Mouse (Mus musculus): ENCODE results near the gene Odaph. TPM values are rescaled to one million over a fixed set of nuclear protein-coding genes. Genes with fewer than 3 reads are reported as not detected.

Odaph gene
- polyA plus RNA-seq, 1 experiment from 2014 or later = not detected

DNA sequence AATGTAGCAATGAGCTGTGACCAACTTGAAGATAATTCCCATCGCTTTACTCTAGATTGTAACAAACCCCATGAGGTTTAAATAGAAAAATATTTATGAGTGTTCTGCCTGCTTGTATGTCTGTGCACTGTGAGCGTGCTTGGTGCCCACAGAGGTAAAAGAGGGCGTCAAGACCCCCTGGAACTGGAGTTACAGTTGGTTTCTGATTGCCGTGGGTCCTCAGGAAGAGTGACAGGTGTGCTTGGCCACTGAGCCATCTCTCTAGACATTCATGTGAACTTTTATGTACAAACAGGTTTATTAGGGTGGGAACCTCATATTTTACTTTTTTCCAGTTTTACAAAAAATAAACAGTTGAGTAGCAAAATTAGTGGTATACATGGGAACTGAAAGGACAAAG is 56.5 kb downstream of the Odaph start, which contains the start of gene Cdkl2:
TSS of gene Cdkl2 (minus strand) at position 101 of the 400 bp plus-strand sequence.
- H3K4me1 ChIP-seq (ENCODE audit: control insufficient read depth, insufficient read depth, low read length) = no peaks in the 10 kb centered on the region
- H3K9ac ChIP-seq (replicated peaks; ENCODE audit: low read length) = peak within 1 kb of the TSS; percentile 39
- no peaks in the 10 kb centered on the region for H3K36me3 ChIP-seq (replicated peaks; ENCODE audit: control insufficient read depth, insufficient read depth, low read depth, low read length)
- no peak for ATAC-seq (replicated peaks; ENCODE audit: insufficient number of reproducible peaks, low FRiP score, low TSS enrichment, low read depth)
- no peaks in the 10 kb centered on the region for H3K27me3 ChIP-seq (ENCODE audit: control insufficient read depth, insufficient read depth, low read length)
- H3K9me3 ChIP-seq (replicated peaks; ENCODE audit: control insufficient read depth, low read length) = no peaks in the 10 kb centered on the region
- DNase-seq (ENCODE audit: low spot score) = no peak
- H3K27ac ChIP-seq (replicated peaks; ENCODE audit: low read depth, low read length) = no peak within 1 kb of the TSS
- 78% methylated on average over 4 of the region's 4 CpGs for WGBS
- peak within 1 kb of the TSS; percentile 93 for H3K4me2 ChIP-seq (ENCODE audit: low read depth, low read length)
- peak within 1 kb of the TSS; percentile 62 for H3K4me3 ChIP-seq (ENCODE audit: low read depth, low read length)

Other genes with a start within 250 kb of the Odaph start
- gene Rchy1, start 24.4 kb upstream of the Odaph start, polyA plus RNA-seq (2014; fragmentation: Nextera tagmentation; extraction: Ambion mirVana) = 38.2 and 41.5 TPM in 2 replicates
- gene Cdkl2, start 56.4 kb downstream of the Odaph start, polyA plus RNA-seq (2014; fragmentation: Nextera tagmentation; extraction: Ambion mirVana) = 0.60 and 0.93 TPM in 2 replicates
- 275 and 289 TPM in 2 replicates for gene G3bp2, start 96.2 kb downstream of the Odaph start, polyA plus RNA-seq (2014; fragmentation: Nextera tagmentation; extraction: Ambion mirVana)
- gene Uso1, start 150.5 kb downstream of the Odaph start, polyA plus RNA-seq (2014; fragmentation: Nextera tagmentation; extraction: Ambion mirVana) = 25.7 and 26.0 TPM in 2 replicates
- not detected in 2 replicates for gene U90926, start 227.9 kb downstream of the Odaph start, polyA plus RNA-seq (2014; fragmentation: Nextera tagmentation; extraction: Ambion mirVana)

All from embryonic facial prominence, embryonic 11.5 days (tissue).